Mouse (Mus musculus): Measurements from ENCODE around the gene Cybc1.

Gene Cybc1

DNA sequence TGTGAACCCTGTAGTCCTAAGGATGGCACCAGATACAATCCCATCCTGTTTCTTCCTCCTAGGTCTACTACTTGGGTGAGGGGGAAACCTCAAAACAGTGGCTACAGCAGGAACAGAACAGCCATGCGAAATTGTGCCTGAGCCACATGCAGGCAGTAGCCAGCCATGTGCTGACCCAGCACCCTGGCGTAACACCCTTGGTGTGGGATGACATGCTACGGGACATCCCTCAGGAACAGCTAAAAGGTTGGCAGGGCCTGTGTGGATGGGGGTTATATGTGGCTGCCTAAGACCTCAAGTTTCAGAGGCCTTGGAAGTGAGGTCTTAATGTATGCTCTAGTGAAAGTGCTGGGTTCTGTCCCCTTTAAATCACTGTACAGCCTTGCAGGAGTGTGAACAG lies 12.3 kb downstream of the Cybc1 start:
- no peak for DNase-seq (ENCODE audit: low spot score)

DNA sequence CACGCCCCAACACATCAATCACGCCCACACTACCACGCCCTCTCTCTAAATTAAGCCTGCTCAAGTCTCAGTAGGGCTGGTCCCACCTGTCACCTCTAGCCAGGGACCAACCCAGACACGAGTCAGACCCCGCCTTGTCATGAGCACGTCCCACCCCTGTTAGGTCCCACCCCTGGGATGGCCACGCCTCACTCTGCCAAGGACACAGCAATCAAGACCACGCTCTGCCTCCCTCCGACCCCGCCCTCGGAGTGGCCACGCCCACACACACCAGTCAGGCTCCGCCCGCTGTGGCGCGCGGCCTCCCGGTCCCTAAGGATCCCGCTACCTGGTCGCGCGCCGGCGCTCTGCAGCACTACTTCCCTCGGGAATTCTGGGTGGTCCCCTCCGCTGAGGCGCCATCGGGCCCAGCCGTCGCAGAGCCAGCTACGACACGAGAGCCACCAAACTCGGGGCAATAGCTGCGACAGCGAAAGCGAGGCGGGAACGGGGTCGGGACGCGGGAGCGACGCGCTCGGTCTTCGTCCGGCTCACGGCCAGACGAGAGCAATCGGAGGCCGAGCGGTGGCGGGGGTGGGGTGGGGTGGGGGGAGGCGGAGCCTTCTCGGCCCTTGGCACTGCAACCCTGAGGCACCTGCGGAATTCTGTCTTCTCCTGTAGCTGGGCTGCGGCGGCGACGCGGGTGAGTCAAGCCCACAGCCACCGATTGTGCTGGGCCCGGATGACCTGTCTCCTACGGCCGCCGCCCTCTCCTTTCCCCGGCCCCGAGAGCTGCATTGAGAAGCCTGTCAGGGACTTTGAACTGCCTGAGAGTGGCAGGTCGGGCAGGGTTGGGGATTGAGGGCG lies 24.7 kb downstream of the Cybc1 start, which contains the start of the genes Hexdc and Ogfod3:
Gene Hexdc, plus strand, starts transcription at position 273 of the 846 bp plus-strand sequence.
Gene Ogfod3, minus strand, starts transcription at position 551 of the 846 bp plus-strand sequence.
- DNase-seq (ENCODE audit: low spot score), result peak; percentile 99

GRCm38 (mm10) chr11:121203859-121204160 lies 25.3 kb downstream of the Cybc1 start:
- no peak for DNase-seq (ENCODE audit: low spot score)

- peak; percentile 22 for DNase-seq (ENCODE audit: low spot score)
Observed at GRCm38 (mm10) chr11:121201436-121202198, 27.5 kb downstream of the Cybc1 start.

- DNase-seq (ENCODE audit: low spot score), result no peak
Observed at GRCm38 (mm10) chr11:121200781-121201180, 28.3 kb downstream of the Cybc1 start.

GRCm38 (mm10) chr11:121199851-121200250 lies 29.3 kb downstream of the Cybc1 start:
- DNase-seq (ENCODE audit: low spot score), result no peak

DNA sequence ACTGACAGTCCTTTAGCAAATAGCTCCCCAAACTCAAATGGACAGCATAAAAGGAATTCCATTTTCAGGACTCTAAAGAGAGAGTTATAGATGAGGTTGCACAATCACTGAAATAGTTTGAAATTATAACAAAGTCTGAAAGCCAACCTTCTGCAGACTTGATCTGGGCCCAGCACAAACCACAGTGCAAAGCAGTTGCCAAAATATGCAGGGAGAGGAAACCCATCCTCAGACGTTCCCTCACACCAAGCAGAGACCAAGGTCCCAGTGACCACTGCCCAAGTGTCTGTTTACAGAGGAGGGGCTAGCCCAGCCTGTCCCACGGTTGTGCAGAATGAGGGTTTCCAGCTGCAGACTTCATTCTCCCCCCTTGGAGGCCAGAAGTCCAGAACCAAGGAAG lies 30.5 kb downstream of the Cybc1 start:
- DNase-seq (ENCODE audit: low spot score), result no peak

- DNase-seq (ENCODE audit: low spot score), result no peak
Observed at GRCm38 (mm10) chr11:121193415-121193814, 35.7 kb downstream of the Cybc1 start.

- DNase-seq (ENCODE audit: low spot score), result no peak
Observed at GRCm38 (mm10) chr11:121192742-121193141, 36.4 kb downstream of the Cybc1 start.

GRCm38 (mm10) chr11:121189681-121190080 lies 39.4 kb downstream of the Cybc1 start:
- DNase-seq (ENCODE audit: low spot score), result no peak

DNA sequence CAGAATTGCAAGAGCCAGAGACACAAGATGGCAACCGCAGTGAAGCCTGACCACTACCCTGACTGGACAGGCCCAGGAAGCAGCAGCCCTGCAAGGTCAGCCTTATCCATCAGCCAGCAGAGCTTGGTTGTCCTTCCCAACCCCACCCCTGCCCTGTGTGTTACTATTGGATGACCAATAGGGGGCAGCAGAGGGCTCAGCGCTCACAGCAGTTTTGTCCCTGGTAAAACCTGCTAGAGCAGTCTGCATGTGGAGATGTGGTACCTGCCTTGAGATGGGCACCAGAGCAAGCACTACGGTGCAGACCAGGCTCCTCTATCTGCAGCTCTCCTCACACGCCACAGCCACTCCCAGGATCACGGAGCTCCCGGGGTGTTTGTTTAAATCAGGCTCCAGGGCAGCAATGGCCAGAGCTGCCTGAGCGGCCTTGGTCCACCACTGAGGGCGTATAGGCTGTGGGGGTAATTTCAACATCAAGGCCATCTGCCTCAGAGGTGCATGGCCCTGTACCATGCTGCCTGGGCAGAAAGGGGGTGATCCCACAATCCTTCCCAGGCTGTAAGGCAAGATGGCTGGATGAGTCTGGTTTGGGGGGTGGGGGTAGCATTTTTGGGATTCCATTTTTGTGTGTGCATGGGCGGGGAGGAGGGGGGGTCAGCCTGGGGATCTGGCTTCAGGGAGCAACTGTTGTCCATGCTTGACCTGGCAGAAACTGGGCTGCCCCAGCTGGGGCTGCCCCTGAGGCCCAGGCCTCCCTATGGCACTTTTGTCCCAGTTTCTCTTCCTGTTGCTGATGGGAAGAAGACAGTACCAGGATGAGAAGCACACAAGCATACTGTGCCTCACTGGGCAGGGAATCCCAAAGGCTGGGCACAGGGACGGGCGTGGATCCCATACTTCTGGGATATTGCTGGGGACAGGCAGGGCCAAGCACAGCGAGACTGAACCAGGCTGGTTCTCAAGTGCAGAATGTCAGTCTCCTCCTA lies 52.5 kb downstream of the Cybc1 start:
- peak; percentile 48 for DNase-seq (ENCODE audit: low spot score)

- DNase-seq (ENCODE audit: low spot score), result no peak
Observed at GRCm38 (mm10) chr11:121174234-121174633, 54.9 kb downstream of the Cybc1 start.

- DNase-seq (ENCODE audit: low spot score), result no peak
Observed at GRCm38 (mm10) chr11:121173203-121173602, 55.9 kb downstream of the Cybc1 start.

Data from yolk sac, embryonic 10.5 days (tissue).